Mouse (Mus musculus) erythroblast, embryonic 14.5 days (primary cell): ENCODE measurements around the gene Nedd4.

Experiments used
- GATA1 ChIP-seq: IDR thresholded peaks from 2 replicates; pipeline ENCODE4 v1.6.1; 2012; ENCODE audit warnings: low read length, inconsistent platforms, mixed read lengths
- TAL1 ChIP-seq: IDR thresholded peaks from 3 replicates; pipeline ENCODE4 v1.6.1; 2012; ENCODE audit warnings: low read length, inconsistent platforms, mixed read lengths

DNA sequence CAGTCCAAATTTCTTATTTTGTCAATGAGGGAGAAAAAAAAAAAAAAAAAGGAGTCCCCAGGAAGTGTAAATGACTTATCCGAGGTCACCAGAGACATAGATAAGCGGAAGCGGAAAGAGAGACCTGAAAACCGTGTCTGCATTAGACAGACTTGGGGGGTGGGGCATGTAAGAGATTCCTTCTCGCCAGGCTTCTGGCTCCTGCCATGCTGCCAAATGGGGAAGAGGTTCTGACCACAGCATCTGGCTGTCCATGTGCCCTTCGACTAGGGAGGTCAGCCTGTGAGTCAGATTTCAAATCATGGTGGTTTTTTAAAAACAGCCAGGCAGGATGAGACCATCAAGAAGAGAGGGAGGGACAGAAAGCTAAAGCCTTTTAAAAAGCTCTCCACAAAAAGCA is 129.5 kb downstream of the Nedd4 start:
- TF ChIP-seq GATA1 (no peak), TAL1 (no peak)
